Mouse (Mus musculus) T-helper 17 cell (primary cell): ENCODE data around the gene Gpatch3.

Experiments
- in situ Hi-C, 2 experiments: fragments of 300-600 bp; cut with MboI, MseI; formaldehyde crosslinking; loops; 1 replicate in 1 of 2; 2 replicates in 1 of 2; pipeline ENCODE4 v1.15.1; 2025; ENCODE audit warnings: high pct_unique_total_duplicates in 2 of 2

Gpatch3 gene

GRCm38 (mm10) chr4:133617936-133618335, 43.4 kb downstream of the Gpatch3 start:
- in situ Hi-C loops, result loop anchor here in 1 of 2 experiments (10.0 kb wide), 1 partner anchor 643 kb away; the partner anchor contains the start of gene Fgr

- in situ Hi-C loops, result loop anchor here in 1 of 2 experiments (10.0 kb wide), 1 partner anchor 645 kb away; the partner anchor contains the start of gene Fgr
Observed at GRCm38 (mm10) chr4:133619473-133620136, 45.1 kb downstream of the Gpatch3 start.

- in situ Hi-C loops, result no loop called here
Observed at GRCm38 (mm10) chr4:133620668-133621067, 46.1 kb downstream of the Gpatch3 start.

- in situ Hi-C loops, result no loop called here
Observed at GRCm38 (mm10) chr4:133622161-133622695, 47.7 kb downstream of the Gpatch3 start.

- in situ Hi-C loops, result no loop called here
Observed at GRCm38 (mm10) chr4:133624830-133625229, 50.3 kb downstream of the Gpatch3 start.

- in situ Hi-C loops, result no loop called here
Observed at GRCm38 (mm10) chr4:133625621-133626071, 51.1 kb downstream of the Gpatch3 start.

- in situ Hi-C loops, result no loop called here
Observed at GRCm38 (mm10) chr4:133626221-133626620, 51.7 kb downstream of the Gpatch3 start.

- in situ Hi-C loops, result no loop called here
Observed at GRCm38 (mm10) chr4:133626621-133627020, 52.1 kb downstream of the Gpatch3 start.

- in situ Hi-C loops, result no loop called here
Observed at GRCm38 (mm10) chr4:133627039-133627438, 52.5 kb downstream of the Gpatch3 start.

- in situ Hi-C loops, result no loop called here
Observed at GRCm38 (mm10) chr4:133628517-133628916, 54.0 kb downstream of the Gpatch3 start.

GRCm38 (mm10) chr4:133629191-133629590, 54.6 kb downstream of the Gpatch3 start:
- in situ Hi-C loops, result no loop called here

- in situ Hi-C loops, result no loop called here
Observed at GRCm38 (mm10) chr4:133630326-133630920, 55.9 kb downstream of the Gpatch3 start.

GRCm38 (mm10) chr4:133631071-133631768, 56.7 kb downstream of the Gpatch3 start:
- in situ Hi-C loops, result no loop called here

- in situ Hi-C loops, result no loop called here
Observed at GRCm38 (mm10) chr4:133631769-133632411, 57.3 kb downstream of the Gpatch3 start.

GRCm38 (mm10) chr4:133632483-133633327, 58.2 kb downstream of the Gpatch3 start:
- in situ Hi-C loops, result no loop called here

GRCm38 (mm10) chr4:133633332-133634042, 58.9 kb downstream of the Gpatch3 start:
- in situ Hi-C loops, result no loop called here
